Mouse (Mus musculus) olfactory bulb, adult 2 months (tissue): ENCODE data around the gene Capn13.

Source experiments
- CTCF ChIP-seq: fragments of 200-500 bp; IDR thresholded peaks from 2 replicates; pipeline ENCODE4 v1.5.1; 2012; ENCODE audit warnings: low read depth, mild to moderate bottlenecking, low read length, moderate library complexity; ENCODE audit not compliant: insufficient read depth
- POLR2A ChIP-seq: fragments of 200-500 bp; IDR thresholded peaks from 2 replicates; pipeline ENCODE4 v1.6.1; 2012; ENCODE audit warnings: mild to moderate bottlenecking, low read depth, low read length, moderate library complexity; ENCODE audit not compliant: insufficient read depth

DNA sequence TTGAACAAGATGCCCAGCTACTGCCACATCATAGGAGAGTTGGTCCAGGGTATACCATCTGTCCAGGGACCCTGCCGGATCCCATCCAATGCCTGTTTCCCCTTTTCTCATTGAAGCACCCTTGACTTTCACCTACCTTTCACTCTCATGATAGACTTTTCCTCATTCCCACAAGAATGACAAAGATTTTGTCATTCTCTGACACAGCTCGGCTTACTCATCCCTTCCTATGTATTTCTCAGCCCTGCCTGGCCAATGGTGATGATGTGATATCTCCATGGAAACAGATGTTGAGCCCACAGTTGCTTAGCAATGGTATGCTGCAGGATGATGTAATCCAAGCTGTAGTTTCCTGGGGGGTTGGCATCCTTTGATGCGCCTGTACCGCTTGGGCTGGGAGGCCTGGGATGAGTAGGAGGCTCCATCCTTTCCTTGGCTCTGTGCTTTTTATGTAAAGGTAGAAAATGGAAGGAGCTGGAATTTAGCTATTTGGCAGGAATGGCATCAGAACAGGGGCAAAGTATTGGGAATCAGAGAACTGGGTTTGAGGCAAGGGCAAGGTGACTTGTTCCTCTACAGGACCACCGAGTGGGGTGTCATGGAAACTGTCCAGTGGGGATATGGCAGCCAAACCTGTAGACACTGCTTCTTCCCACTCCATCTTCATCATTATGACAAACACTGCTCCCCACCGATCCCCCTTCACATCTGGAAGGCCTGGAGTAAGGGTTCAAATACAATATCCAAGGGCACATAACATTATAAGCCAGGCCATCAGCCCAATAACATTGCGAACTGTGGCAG lies 128.7 kb downstream of the Capn13 start:
- no peak for TF ChIP-seq CTCF
- TF ChIP-seq POLR2A: no peak
